Mouse (Mus musculus) heart, adult 2 months (tissue): Measurements from ENCODE around the gene Ak5.

Experiments
- CTCF ChIP-seq: fragments of 200-600 bp; IDR thresholded peaks from 2 replicates; pipeline ENCODE4 v1.8.1; 2022; ENCODE audit warnings: antibody characterized with exemption, mild to moderate bottlenecking, moderate library complexity
- EP300 ChIP-seq: fragments of 200-500 bp; IDR thresholded peaks from 2 replicates; pipeline ENCODE4 v1.6.1; 2011; ENCODE audit warnings: low read depth, low read length, control low read depth; ENCODE audit not compliant: insufficient read depth
- POLR2A ChIP-seq: fragments of 200-500 bp; IDR thresholded peaks from 2 replicates; pipeline ENCODE4 v1.6.1; 2011; ENCODE audit warnings: mild to moderate bottlenecking, low read depth, low read length, control low read depth; ENCODE audit not compliant: insufficient read depth

GRCm38 (mm10) chr3:152488964-152489363 lies 179.2 kb downstream of the Ak5 start:
- TF ChIP-seq CTCF, result no peak
- no peak for TF ChIP-seq POLR2A
- TF ChIP-seq EP300, result no peak
